Mouse (Mus musculus): ENCODE data around the gene Itih3. TPM values are rescaled to one million over a fixed set of nuclear protein-coding genes. Genes with fewer than 3 reads are reported as not detected.

Gene Itih3
- polyA plus RNA-seq (2014; fragmentation: Illumina TruSeq; extraction: RNeasy Lipid Tissue Mini Kit (QIAGEN cat#74804); ENCODE audit: low read depth, low replicate concordance), result 0.28 TPM

GRCm38 (mm10) chr14:30923375-30924105 lies at the start of gene Itih3:
Gene Itih3, minus strand, starts transcription at chr14:30923760.

GRCm38 (mm10) chr14:30951154-30951825 lies 27.7 kb upstream of the Itih3 start, which contains the start of gene Nek4:
Gene Nek4, plus strand, starts transcription at chr14:30951377.

GRCm38 (mm10) chr14:30943038-30943437 lies 19.5 kb upstream of the Itih3 start, which contains the start of gene Itih1:
Gene Itih1, minus strand, starts transcription at chr14:30943289.

GRCm38 (mm10) chr14:30886204-30886603 lies 37.4 kb downstream of the Itih3 start, which contains the start of gene Itih4:
Gene Itih4, plus strand, starts transcription at chr14:30886476.

GRCm38 (mm10) chr14:30878958-30879571 lies 44.5 kb downstream of the Itih3 start, which contains the start of gene Mustn1:
Gene Mustn1, plus strand, starts transcription at chr14:30879200.

Other genes with a start within 250 kb of the Itih3 start
- 73.5 TPM for gene Sfmbt1, start 208.9 kb downstream of the Itih3 start, polyA plus RNA-seq (2014; fragmentation: Illumina TruSeq; extraction: RNeasy Lipid Tissue Mini Kit (QIAGEN cat#74804); ENCODE audit: low read depth, low replicate concordance)
- 2.1 TPM for gene Tmem110, start 98.2 kb downstream of the Itih3 start, polyA plus RNA-seq (2014; fragmentation: Illumina TruSeq; extraction: RNeasy Lipid Tissue Mini Kit (QIAGEN cat#74804); ENCODE audit: low read depth, low replicate concordance)
- gene Mustn1, start 44.6 kb downstream of the Itih3 start, polyA plus RNA-seq (2014; fragmentation: Illumina TruSeq; extraction: RNeasy Lipid Tissue Mini Kit (QIAGEN cat#74804); ENCODE audit: low read depth, low replicate concordance), result not detected
- not detected for gene Itih4, start 37.3 kb downstream of the Itih3 start, polyA plus RNA-seq (2014; fragmentation: Illumina TruSeq; extraction: RNeasy Lipid Tissue Mini Kit (QIAGEN cat#74804); ENCODE audit: low read depth, low replicate concordance)
- not detected for gene Itih1, start 19.5 kb upstream of the Itih3 start, polyA plus RNA-seq (2014; fragmentation: Illumina TruSeq; extraction: RNeasy Lipid Tissue Mini Kit (QIAGEN cat#74804); ENCODE audit: low read depth, low replicate concordance)
- gene Nek4, start 27.6 kb upstream of the Itih3 start, polyA plus RNA-seq (2014; fragmentation: Illumina TruSeq; extraction: RNeasy Lipid Tissue Mini Kit (QIAGEN cat#74804); ENCODE audit: low read depth, low replicate concordance), result 73.5 TPM
- gene Glt8d1, start 77.6 kb upstream of the Itih3 start, polyA plus RNA-seq (2014; fragmentation: Illumina TruSeq; extraction: RNeasy Lipid Tissue Mini Kit (QIAGEN cat#74804); ENCODE audit: low read depth, low replicate concordance), result 650 TPM
- 909 TPM for gene Spcs1, start 77.9 kb upstream of the Itih3 start, polyA plus RNA-seq (2014; fragmentation: Illumina TruSeq; extraction: RNeasy Lipid Tissue Mini Kit (QIAGEN cat#74804); ENCODE audit: low read depth, low replicate concordance)
- gene Pbrm1, start 95.4 kb upstream of the Itih3 start, polyA plus RNA-seq (2014; fragmentation: Illumina TruSeq; extraction: RNeasy Lipid Tissue Mini Kit (QIAGEN cat#74804); ENCODE audit: low read depth, low replicate concordance), result 47.5 TPM
- gene Gnl3, start 95.4 kb upstream of the Itih3 start, polyA plus RNA-seq (2014; fragmentation: Illumina TruSeq; extraction: RNeasy Lipid Tissue Mini Kit (QIAGEN cat#74804); ENCODE audit: low read depth, low replicate concordance), result 114 TPM
- gene Smim4, start 205.2 kb upstream of the Itih3 start, polyA plus RNA-seq (2014; fragmentation: Illumina TruSeq; extraction: RNeasy Lipid Tissue Mini Kit (QIAGEN cat#74804); ENCODE audit: low read depth, low replicate concordance), result 2.9 TPM
- gene Nt5dc2, start 207.3 kb upstream of the Itih3 start, polyA plus RNA-seq (2014; fragmentation: Illumina TruSeq; extraction: RNeasy Lipid Tissue Mini Kit (QIAGEN cat#74804); ENCODE audit: low read depth, low replicate concordance), result 1.9 TPM
- 1.2 TPM for gene Stab1, start 244.9 kb upstream of the Itih3 start, polyA plus RNA-seq (2014; fragmentation: Illumina TruSeq; extraction: RNeasy Lipid Tissue Mini Kit (QIAGEN cat#74804); ENCODE audit: low read depth, low replicate concordance)

All from testis, adult 10 weeks (tissue).